Mouse (Mus musculus) gastrocnemius, postnatal 36 days (tissue): ENCODE data around the gene Hsp90aa1. TPM values are rescaled to one million over a fixed set of nuclear protein-coding genes. Genes with fewer than 3 reads are reported as not detected.

Experiments used
- DNase-seq, 2 experiments: peaks; one replicate each; pipeline ENCODE4 v3.0.0; 2022
- intact Hi-C: fragments of 180-260 bp; cut with DNase I; formaldehyde crosslinking; loops from one replicate; pipeline ENCODE4 v1.15.1; 2025
- microRNA-seq, 2 experiments: library from miRNA; unstranded; fragments of <30 nt; microRNA quantifications; one replicate each; pipeline ENCODE4 v1.2.0; 2021
- total RNA-seq, 2 experiments: library from RNA; stranded (reverse); gene quantifications; 2 replicates each; pipeline ENCODE4 v1.2.3; 2021

Gene Hsp90aa1
- total RNA-seq, 2 experiments from 2014 or later, result 38.6 to 52.2 TPM

DNA sequence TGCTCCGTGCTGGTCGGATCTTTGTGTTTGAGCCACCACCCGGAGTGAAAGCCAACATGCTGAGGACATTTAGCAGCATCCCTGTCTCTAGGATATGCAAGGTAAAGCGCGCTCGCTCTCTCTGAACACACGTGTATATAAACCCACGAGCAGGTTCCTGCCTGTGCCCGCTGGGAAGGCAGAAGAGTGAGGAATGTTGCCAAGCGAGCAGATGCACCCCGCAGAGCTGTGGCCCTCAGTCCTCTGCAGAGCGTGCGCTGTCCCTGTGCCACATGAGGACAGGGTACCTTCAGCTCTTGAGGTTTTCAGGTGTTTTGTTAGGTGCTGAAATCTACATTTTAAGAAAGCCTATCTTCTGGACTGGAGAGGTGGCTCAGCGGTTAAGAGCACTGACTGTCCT is 40.8 kb downstream of the Hsp90aa1 start:
- intact Hi-C loops, result no loop called here
- no peak for DNase-seq

- DNase-seq, result no peak
Measured at GRCm38 (mm10) chr12:110651464-110651863, 51.1 kb downstream of the Hsp90aa1 start.

GRCm38 (mm10) chr12:110650241-110650641 is 52.3 kb downstream of the Hsp90aa1 start:
- DNase-seq, result no peak
- intact Hi-C loops, result no loop called here

More at GRCm38 (mm10) chr12:110651464-110651863, 51.1 kb downstream of the Hsp90aa1 start:
- intact Hi-C loops, result no loop called here

Small RNA genes within 50 kb of the gene (microRNA-seq; reads per million reads assigned to microRNA genes)
- gene Gm27299, result 0 reads per million in 2 experiments

Other genes starting within 250 kb of the Hsp90aa1 start
- gene Dync1h1, start 101.3 kb downstream of the Hsp90aa1 start, total RNA-seq, result 10 to 100 TPM; 60.4 to 63.9 TPM
- not detected for gene 1700001K19Rik, start 20.1 kb downstream of the Hsp90aa1 start, total RNA-seq
- 10 to 100 TPM; 15.7 to 15.9 TPM for gene Wdr20, start 35.2 kb upstream of the Hsp90aa1 start, total RNA-seq
- under 1 TPM in 1 of 2 experiments, not detected in 1; 0.37 TPM for gene Mok, start 138.2 kb upstream of the Hsp90aa1 start, total RNA-seq
- 1 to 10 TPM; 4.2 to 7.3 TPM for gene Zfp839, start 147.5 kb upstream of the Hsp90aa1 start, total RNA-seq
- 10 to 100 TPM; 22.3 to 24.6 TPM for gene Cinp, start 186.4 kb upstream of the Hsp90aa1 start, total RNA-seq
- gene Tecpr2, start 186.5 kb upstream of the Hsp90aa1 start, total RNA-seq, result 1 to 10 TPM; 1.9 to 2.1 TPM